Mouse (Mus musculus) adrenal gland, postnatal 10 days (tissue): ENCODE data around the gene Gm11114. TPM values are rescaled to one million over a fixed set of nuclear protein-coding genes. Genes with fewer than 3 reads are reported as not detected.

Source experiments
- DNase-seq: peaks from one replicate; pipeline ENCODE4 v3.0.0; 2021; ENCODE audit warnings: mixed read lengths
- total RNA-seq, 2 experiments: library from RNA; stranded (reverse); gene quantifications; 2 replicates each; pipeline ENCODE4 v1.2.3; 2021

The Gm11114 gene
- total RNA-seq, 2 experiments from 2014 or later, result not detected

DNA sequence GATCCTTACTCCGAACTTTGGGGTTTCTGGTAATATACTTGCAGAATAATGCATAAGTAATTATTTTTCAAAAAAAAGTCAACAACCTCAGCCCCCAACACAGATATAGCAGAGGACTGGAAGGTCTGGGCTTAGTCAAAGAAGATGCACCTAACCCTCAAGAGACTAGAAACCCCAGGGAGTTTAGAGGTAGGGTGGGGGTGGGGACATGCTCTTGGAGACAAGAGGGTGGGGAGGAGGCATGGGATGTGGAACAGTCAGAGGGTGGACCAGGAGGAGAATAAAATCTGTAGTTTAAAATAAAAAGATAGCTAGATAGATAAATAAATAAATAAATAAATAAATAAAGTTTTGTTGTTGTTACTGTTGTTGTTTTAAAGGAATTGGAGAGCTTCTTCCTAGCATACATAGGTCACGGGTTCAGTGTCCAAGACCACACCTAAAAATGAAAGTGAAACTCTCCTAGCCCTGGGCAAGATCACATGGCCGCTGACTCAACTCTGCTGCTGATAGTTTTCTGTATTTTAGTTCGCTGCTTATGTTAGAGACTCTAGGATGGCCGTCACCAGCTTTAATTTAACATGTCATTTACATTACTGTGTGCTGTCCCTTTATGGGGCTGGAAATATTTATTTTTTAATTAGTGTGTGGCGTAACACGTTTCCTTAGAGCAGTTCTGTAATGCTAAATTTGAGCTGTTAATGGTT lies 44.7 kb downstream of the Gm11114 start:
- DNase-seq, result no peak

Other genes with a start within 250 kb of the Gm11114 start
- gene Tent5a, start 14.6 kb downstream of the Gm11114 start, total RNA-seq, result 10 to 100 TPM; 11.5 to 16.8 TPM